ENCODE assay signal across 8 mouse cellular contexts in genomic region chr11:108424111-108424510, GRCm38 (mm10). TPM values are rescaled to one million over a fixed set of nuclear protein-coding genes. Genes with fewer than 3 reads are reported as not detected.
A peak's percentile ranks its signal among the peaks of the same experiment; 100 is the strongest.
DNase-seq lines count a peak whose midpoint lies in the region; ATAC-seq and TF ChIP-seq lines count a peak whose summit lies in the region.

No protein-coding gene starts in this region.

- H3K36me3 ChIP-seq in embryonic facial prominence, embryonic 14.5 days (ENCODE audit: control insufficient read depth, insufficient read depth, low read length) = no peaks in the 10 kb centered on the region
- H3K36me3 ChIP-seq in limb, embryonic 10.5 days = no peaks in the 10 kb centered on the region
- H3K36me3 ChIP-seq in neural tube, embryonic 15.5 days = no peaks in the 10 kb centered on the region

- peak overlapping the region; percentile 87 for H3K27ac ChIP-seq in layer of hippocampus, adult 2 months
- no peak overlapping the region for H3K27ac ChIP-seq in embryonic facial prominence, embryonic 14.5 days (replicated peaks; ENCODE audit: low read depth, low read length)
- peak overlapping the region; percentile 36; the same call in 1 of the 2 replicates for H3K27ac ChIP-seq in limb, embryonic 10.5 days
- peak overlapping the region; percentile 58; the same call in 1 of the 2 replicates for H3K27ac ChIP-seq in neural tube, embryonic 15.5 days (replicated peaks)

- DNase-seq in layer of hippocampus, adult 2 months (ENCODE audit: low spot score in 2 of 2) = no peak
- no peak for DNase-seq in layer of hippocampus, adult 9-11 months
- peak; percentile 23 for DNase-seq in embryonic facial prominence, embryonic 14.5 days (ENCODE audit: low spot score)
- DNase-seq in limb, embryonic 10.5 days (ENCODE audit: low spot score) = no peak
- no peak for DNase-seq in thymus, adult 18-20 months
- DNase-seq in layer of hippocampus, postnatal 36 days = no peak
- DNase-seq in lung, postnatal 25 days (ENCODE audit: low spot score) = no peak

- H3K9ac ChIP-seq in embryonic facial prominence, embryonic 14.5 days (ENCODE audit: low read depth, low read length) = peak overlapping the region; percentile 34; the same call in 1 of the 2 replicates
- H3K9ac ChIP-seq in neural tube, embryonic 15.5 days (replicated peaks) = 0 out of 2 replicates have a peak overlapping the region, but pooled peaks have one; percentile 47

- H3K4me3 ChIP-seq in layer of hippocampus, adult 2 months = peak overlapping the region; percentile 56
- H3K4me3 ChIP-seq in embryonic facial prominence, embryonic 14.5 days (ENCODE audit: low read depth, low read length) = peak overlapping the region; percentile 84
- H3K4me3 ChIP-seq in limb, embryonic 10.5 days = peak overlapping the region; percentile 82
- H3K4me3 ChIP-seq in neural tube, embryonic 15.5 days (replicated peaks) = peak overlapping the region; percentile 53

- H3K4me1 ChIP-seq in embryonic facial prominence, embryonic 14.5 days (ENCODE audit: control insufficient read depth, insufficient read depth, low read length) = peaks cover 10% of the 10 kb centered on the region; the same call in 1 of the 2 replicates
- H3K4me1 ChIP-seq in limb, embryonic 10.5 days = peaks cover 41% of the 10 kb centered on the region
- H3K4me1 ChIP-seq in neural tube, embryonic 15.5 days = peaks cover 18% of the 10 kb centered on the region

- peak overlapping the region; percentile 61 for H3K4me2 ChIP-seq in embryonic facial prominence, embryonic 14.5 days (ENCODE audit: low read depth, low read length)
- H3K4me2 ChIP-seq in neural tube, embryonic 15.5 days = peak overlapping the region; percentile 73

- no peak for TF ChIP-seq CTCF in layer of hippocampus, adult 2 months (conservative IDR thresholded peaks at IDR 0.05)

- WGBS in embryonic facial prominence, embryonic 14.5 days = 10% methylated on average over 5 of the region's 5 CpGs
- 7% methylated on average over 5 of the region's 5 CpGs for WGBS in limb, embryonic 10.5 days
- 2% methylated on average over 5 of the region's 5 CpGs for WGBS in neural tube, embryonic 15.5 days

- H3K27me3 ChIP-seq in embryonic facial prominence, embryonic 14.5 days (replicated peaks; ENCODE audit: control insufficient read depth, insufficient read depth, low read length) = no peaks in the 10 kb centered on the region
- peaks cover 10% of the 10 kb centered on the region; the same call in 1 of the 2 replicates for H3K27me3 ChIP-seq in limb, embryonic 10.5 days (ENCODE audit: low read depth, poor library complexity, severe bottlenecking)
- H3K27me3 ChIP-seq in neural tube, embryonic 15.5 days (replicated peaks) = 0 out of 2 replicates have a peak, but pooled peaks cover 4% of the 10 kb centered on the region

- no peak for ATAC-seq in embryonic facial prominence, embryonic 14.5 days (ENCODE audit: low read depth)
- no peak for ATAC-seq in neural tube, embryonic 15.5 days (ENCODE audit: low FRiP score)

- no peaks in the 10 kb centered on the region for H3K9me3 ChIP-seq in embryonic facial prominence, embryonic 14.5 days (ENCODE audit: control insufficient read depth, low read length)
- no peaks in the 10 kb centered on the region for H3K9me3 ChIP-seq in limb, embryonic 10.5 days (replicated peaks)
- H3K9me3 ChIP-seq in neural tube, embryonic 15.5 days (replicated peaks) = no peaks in the 10 kb centered on the region

RNA-seq across cellular contexts. Expression of gene Cep112, which starts 0.9 kb away (rescaled TPM):
- 10 to 100 TPM; 21.0 to 23.1 TPM for total RNA-seq in layer of hippocampus, adult 2 months (2021)
- 17.4 and 18.5 TPM in 2 replicates for polyA plus RNA-seq in embryonic facial prominence, embryonic 14.5 days (2014; fragmentation: Nextera tagmentation; extraction: Ambion mirVana)
- 7.8 and 12.3 TPM in 2 replicates for polyA plus RNA-seq in limb, embryonic 10.5 days (2016; fragmentation: Nextera tagmentation; extraction: Ambion mirVana)
- 6.4 and 6.5 TPM in 2 replicates for polyA plus RNA-seq in neural tube, embryonic 15.5 days (2015; fragmentation: Nextera tagmentation; extraction: Ambion mirVana)
- total RNA-seq in layer of hippocampus, postnatal 36 days (2021) = 10 to 100 TPM; 22.4 to 27.4 TPM
